Mouse (Mus musculus): ENCODE data around the gene Zfp260. TPM values are rescaled to one million over a fixed set of nuclear protein-coding genes. Genes with fewer than 3 reads are reported as not detected.

Gene Zfp260
- polyA plus RNA-seq, 1 experiment from 2014 or later, result 12.7 TPM

DNA sequence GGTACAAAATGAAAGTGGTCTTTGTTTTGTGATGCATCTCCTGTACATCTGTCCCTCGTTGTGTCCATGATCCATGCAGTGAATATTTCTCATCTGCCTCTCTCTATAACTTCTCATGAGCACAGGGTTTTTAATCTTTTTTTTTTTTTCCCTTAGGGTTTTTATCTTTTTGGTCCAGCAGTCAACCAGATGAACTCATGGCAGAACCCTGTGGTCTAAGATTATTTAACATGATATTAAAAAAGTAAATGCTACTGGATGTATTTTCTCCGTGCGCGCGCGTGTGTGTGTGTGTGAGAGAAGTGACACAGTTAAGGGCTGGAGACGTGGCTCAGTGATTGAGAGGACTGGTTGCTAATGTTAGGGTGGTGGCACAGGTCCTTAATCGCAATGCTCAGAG lies 35.3 kb downstream of the Zfp260 start:
- Histone ChIP-seq H3K36me3 (peaks cover 47% of the 10 kb centered on the region), H3K4me1 (replicated peaks) (no peaks in the 10 kb centered on the region), H3K4me3 (replicated peaks) (no peak overlapping the region), H3K27me3 (no peaks in the 10 kb centered on the region), H3K9ac (no peak overlapping the region), H3K27ac (no peak overlapping the region), H3K4me2 (no peak overlapping the region), H3K9me3 (replicated peaks) (peaks cover 7% of the 10 kb centered on the region; the same call in 1 of the 2 replicates)
- no peak for ATAC-seq (ENCODE audit: low read depth)
- 78% methylated on average over 8 of the region's 8 CpGs for WGBS (ENCODE audit: insufficient replicate concordance)
- DNase-seq, result no peak

DNA sequence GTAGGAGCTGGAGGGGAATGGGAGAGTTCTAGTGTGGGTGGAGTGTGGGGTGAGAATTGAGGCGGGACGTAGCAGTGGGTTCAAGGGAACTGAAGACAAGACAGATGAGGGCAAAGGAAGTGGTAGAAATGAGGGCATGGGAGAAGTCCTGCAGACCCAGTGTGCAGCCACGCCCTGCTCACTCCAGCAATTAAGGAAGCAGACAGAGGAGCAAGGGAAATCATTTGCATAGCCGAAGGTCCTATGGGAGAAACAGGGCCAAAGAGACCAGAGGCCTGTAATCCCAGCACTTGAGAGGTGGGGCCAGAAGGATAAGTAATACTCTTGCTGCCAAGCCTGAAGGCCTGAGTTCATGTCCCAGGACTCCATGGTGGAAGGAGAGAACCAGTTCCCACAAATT lies 37.8 kb downstream of the Zfp260 start:
- Histone ChIP-seq H3K27me3 (no peaks in the 10 kb centered on the region), H3K4me3 (replicated peaks) (no peak overlapping the region), H3K4me1 (replicated peaks) (no peaks in the 10 kb centered on the region), H3K9ac (no peak overlapping the region), H3K27ac (no peak overlapping the region), H3K4me2 (no peak overlapping the region), H3K9me3 (replicated peaks) (peaks cover 7% of the 10 kb centered on the region; the same call in 1 of the 2 replicates), H3K36me3 (peaks cover 38% of the 10 kb centered on the region)
- no peak for ATAC-seq (ENCODE audit: low read depth)
- WGBS (ENCODE audit: insufficient replicate concordance), result 81% methylated on average over 4 of the region's 4 CpGs
- DNase-seq, result no peak

DNA sequence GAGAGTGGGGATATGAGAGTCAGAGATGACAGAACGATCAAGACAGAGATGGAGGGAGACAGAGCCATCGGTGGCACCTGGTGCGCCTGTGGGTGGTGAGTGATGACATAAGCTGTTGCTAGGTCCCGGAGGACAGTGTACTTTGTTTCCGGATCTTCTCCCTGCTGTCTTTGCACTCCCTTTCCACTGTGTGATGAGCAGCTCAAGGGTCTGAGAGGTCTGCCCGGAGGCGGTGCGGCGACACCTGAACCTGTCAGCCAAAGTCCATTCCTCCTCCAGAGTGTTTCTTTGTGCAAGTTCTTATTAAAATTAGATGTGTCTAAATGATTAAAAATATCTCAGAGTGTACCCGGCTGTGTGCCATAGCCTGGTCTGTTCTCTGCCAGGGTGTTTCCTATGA lies 42.2 kb downstream of the Zfp260 start:
- no peak overlapping the region for H3K9ac ChIP-seq
- DNase-seq (no peak), ATAC-seq (ENCODE audit: low read depth) (no peak)
- WGBS (ENCODE audit: insufficient replicate concordance), result 85% methylated on average over 10 of the region's 10 CpGs
- H3K9me3 ChIP-seq (replicated peaks), result peaks cover 7% of the 10 kb centered on the region; the same call in 1 of the 2 replicates
- peaks cover 24% of the 10 kb centered on the region for H3K36me3 ChIP-seq
- H3K27me3 ChIP-seq, result no peaks in the 10 kb centered on the region
- no peak overlapping the region for H3K4me2 ChIP-seq
- H3K4me3 ChIP-seq (replicated peaks), result no peak overlapping the region
- H3K4me1 ChIP-seq (replicated peaks), result no peaks in the 10 kb centered on the region
- H3K27ac ChIP-seq, result no peak overlapping the region

DNA sequence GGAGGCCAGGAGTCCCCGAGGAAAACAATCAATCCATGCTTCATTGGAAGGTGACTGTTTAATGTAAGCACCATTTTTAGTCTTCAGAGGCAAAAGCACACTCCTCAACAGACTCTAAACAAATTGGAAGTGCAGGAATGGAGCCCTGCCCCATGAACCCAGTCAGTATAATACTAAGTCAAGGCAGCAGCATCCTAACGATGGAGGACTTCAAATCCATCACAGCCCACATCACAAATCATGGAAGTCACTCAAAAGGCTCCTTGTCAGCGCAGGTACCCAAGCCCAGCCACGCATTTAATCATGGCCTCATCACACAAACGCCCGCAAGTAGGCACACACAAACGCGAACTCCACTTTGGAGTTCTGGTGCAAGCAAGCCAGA lies 48.6 kb downstream of the Zfp260 start:
- H3K4me1 ChIP-seq (replicated peaks), result no peaks in the 10 kb centered on the region
- H3K4me2 ChIP-seq, result peak overlapping the region; percentile 63
- ATAC-seq (ENCODE audit: low read depth) (no peak), DNase-seq (no peak)
- peak overlapping the region; percentile 52 for H3K4me3 ChIP-seq (replicated peaks)
- H3K27ac ChIP-seq, result no peak overlapping the region
- peaks cover 14% of the 10 kb centered on the region; the same call in 1 of the 2 replicates for H3K36me3 ChIP-seq
- H3K27me3 ChIP-seq, result no peaks in the 10 kb centered on the region
- 17% methylated on average over 8 of the region's 8 CpGs for WGBS (ENCODE audit: insufficient replicate concordance)
- no peak overlapping the region for H3K9ac ChIP-seq
- H3K9me3 ChIP-seq (replicated peaks), result no peaks in the 10 kb centered on the region

DNA sequence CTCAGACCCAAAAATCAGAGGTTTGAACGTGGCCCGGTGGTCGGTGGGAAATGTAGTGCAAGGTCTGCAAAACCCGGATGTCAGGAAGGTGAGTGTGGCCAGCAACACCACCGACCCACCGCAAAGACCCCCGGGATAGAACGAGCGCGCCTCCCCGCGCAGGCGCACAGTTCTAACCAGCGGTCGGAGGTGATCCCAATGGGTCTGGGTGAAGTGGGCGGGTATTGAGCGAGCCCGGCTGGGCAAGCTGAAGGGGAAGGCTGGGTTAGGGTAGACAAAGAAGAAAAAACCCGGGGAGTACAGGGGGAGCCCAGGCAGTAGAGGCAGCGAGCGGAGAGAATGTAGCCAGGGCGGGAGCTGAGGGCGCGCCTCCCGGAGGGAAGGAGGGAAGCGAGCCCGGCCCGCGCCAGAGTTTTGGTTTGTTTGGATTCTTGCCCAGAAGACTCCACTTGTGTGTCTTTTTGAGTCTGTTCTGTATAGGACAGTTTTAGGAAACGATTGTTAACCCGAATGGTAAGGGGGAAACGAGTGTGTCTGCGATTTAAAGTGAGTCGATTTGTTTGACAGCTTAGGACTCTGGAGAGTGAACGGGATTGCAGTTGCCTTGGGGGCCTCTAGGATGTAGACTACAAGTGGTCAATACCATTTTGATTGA lies 49.1 kb downstream of the Zfp260 start:
- H3K4me2 ChIP-seq, result peak overlapping the region; percentile 63
- ATAC-seq (ENCODE audit: low read depth) (peak; percentile 70), DNase-seq (peak; percentile 31)
- H3K4me3 ChIP-seq (replicated peaks), result peak overlapping the region; percentile 52
- H3K36me3 ChIP-seq, result peaks cover 19% of the 10 kb centered on the region
- H3K4me1 ChIP-seq (replicated peaks), result no peaks in the 10 kb centered on the region
- H3K27me3 ChIP-seq, result no peaks in the 10 kb centered on the region
- H3K9ac ChIP-seq, result peak overlapping the region; percentile 55; the same call in 1 of the 2 replicates
- H3K27ac ChIP-seq, result no peak overlapping the region
- WGBS (ENCODE audit: insufficient replicate concordance), result 5% methylated on average over 35 of the region's 35 CpGs
- H3K9me3 ChIP-seq (replicated peaks), result no peaks in the 10 kb centered on the region

DNA sequence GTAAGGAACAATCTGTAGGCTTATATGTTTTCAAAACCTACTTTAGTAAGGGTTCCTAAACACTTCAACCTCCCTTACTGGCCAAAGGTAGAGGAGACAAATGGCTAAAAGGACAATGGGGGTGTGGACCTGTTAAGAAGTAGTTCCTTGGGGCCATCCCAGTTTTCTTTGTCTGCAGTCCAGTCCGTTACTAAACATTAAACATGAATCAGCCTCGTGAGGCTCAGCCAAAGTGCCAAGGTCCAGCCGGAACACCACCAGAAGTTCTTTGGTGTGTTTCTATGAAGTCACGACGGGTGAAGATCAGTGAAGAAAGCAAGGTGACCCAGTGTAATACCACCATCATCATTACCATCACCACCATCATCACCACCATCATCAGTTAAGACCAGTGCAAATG lies 52.4 kb downstream of the Zfp260 start:
- Histone ChIP-seq H3K36me3 (peaks cover 45% of the 10 kb centered on the region), H3K9ac (no peak overlapping the region), H3K4me3 (replicated peaks) (no peak overlapping the region), H3K27ac (no peak overlapping the region), H3K9me3 (replicated peaks) (peaks cover 20% of the 10 kb centered on the region), H3K4me1 (replicated peaks) (no peaks in the 10 kb centered on the region), H3K27me3 (no peaks in the 10 kb centered on the region), H3K4me2 (no peak overlapping the region)
- no peak for DNase-seq
- 86% methylated on average over 5 of the region's 5 CpGs for WGBS (ENCODE audit: insufficient replicate concordance)
- ATAC-seq (ENCODE audit: low read depth), result no peak

DNA sequence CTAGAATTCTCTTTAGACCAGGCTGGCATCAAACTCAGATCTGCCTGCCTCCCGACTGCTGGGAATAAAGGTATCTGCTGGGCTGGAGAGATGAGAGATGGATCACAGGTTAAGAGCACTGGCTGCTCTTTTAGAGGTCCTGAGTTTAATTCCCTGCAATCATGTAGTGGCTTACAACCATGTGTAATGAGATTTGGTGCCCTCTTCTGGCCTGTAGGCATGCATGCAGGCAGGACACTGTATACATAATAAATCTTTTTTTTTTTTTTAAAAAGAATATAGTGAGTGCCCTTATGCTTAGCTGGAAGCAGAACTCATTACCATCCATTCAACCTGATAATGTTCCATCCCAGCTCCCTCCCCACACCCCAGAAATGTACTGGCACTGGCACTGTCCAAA lies 59.5 kb downstream of the Zfp260 start:
- Histone ChIP-seq H3K9ac (no peak overlapping the region), H3K27me3 (no peaks in the 10 kb centered on the region), H3K4me3 (replicated peaks) (no peak overlapping the region), H3K4me1 (replicated peaks) (no peaks in the 10 kb centered on the region), H3K27ac (no peak overlapping the region), H3K9me3 (replicated peaks) (peaks cover 61% of the 10 kb centered on the region), H3K4me2 (no peak overlapping the region), H3K36me3 (peaks cover 85% of the 10 kb centered on the region)
- 79% methylated on average over 1 of the region's 1 CpGs for WGBS (ENCODE audit: insufficient replicate concordance)
- DNase-seq (no peak), ATAC-seq (ENCODE audit: low read depth) (no peak)

DNA sequence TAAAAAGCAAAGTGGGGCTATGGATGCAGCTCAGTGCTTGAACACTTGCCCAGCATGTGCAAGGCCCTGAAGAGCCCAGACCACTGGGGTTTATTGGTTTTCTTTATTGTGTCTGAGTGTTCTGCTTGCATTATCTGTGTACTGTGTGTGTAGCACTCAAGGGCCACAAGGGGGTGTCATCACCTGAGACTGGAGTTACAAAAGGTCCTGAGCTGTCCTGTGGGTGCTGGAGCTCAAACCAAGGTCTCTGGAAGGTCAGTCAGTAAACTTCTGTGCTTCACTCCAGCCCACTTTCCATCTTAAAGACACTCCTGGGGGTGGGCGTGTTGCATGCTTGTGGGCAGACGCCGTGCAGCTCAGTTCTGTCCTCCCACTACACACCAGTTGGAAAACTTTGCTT lies 60.9 kb downstream of the Zfp260 start:
- Histone ChIP-seq H3K4me2 (no peak overlapping the region), H3K27me3 (no peaks in the 10 kb centered on the region), H3K27ac (no peak overlapping the region), H3K9ac (no peak overlapping the region), H3K36me3 (peaks cover 83% of the 10 kb centered on the region), H3K9me3 (replicated peaks) (peaks cover 57% of the 10 kb centered on the region), H3K4me3 (replicated peaks) (no peak overlapping the region), H3K4me1 (replicated peaks) (no peaks in the 10 kb centered on the region)
- WGBS (ENCODE audit: insufficient replicate concordance), result 93% methylated on average over 3 of the region's 3 CpGs
- DNase-seq (no peak), ATAC-seq (ENCODE audit: low read depth) (no peak)

Small RNA genes within 50 kb of the gene (microRNA-seq; reads per million reads assigned to microRNA genes)
- not detected for gene Gm23368

Other genes starting within 250 kb of the Zfp260 start
- gene Zfp940, start 241.1 kb upstream of the Zfp260 start, polyA plus RNA-seq (2015; fragmentation: Nextera tagmentation; extraction: Ambion mirVana), result 1.1 and 1.5 TPM in 2 replicates
- 1.3 and 1.4 TPM in 2 replicates for gene Zfp420, start 234.8 kb upstream of the Zfp260 start, polyA plus RNA-seq (2015; fragmentation: Nextera tagmentation; extraction: Ambion mirVana)
- gene Zfp27, start 188.2 kb upstream of the Zfp260 start, polyA plus RNA-seq (2015; fragmentation: Nextera tagmentation; extraction: Ambion mirVana), result 1.9 and 2.3 TPM in 2 replicates
- gene Zfp383, start 186.6 kb upstream of the Zfp260 start, polyA plus RNA-seq (2015; fragmentation: Nextera tagmentation; extraction: Ambion mirVana), result 0.58 TPM in 2 replicates
- gene Zfp74, start 140.7 kb upstream of the Zfp260 start, polyA plus RNA-seq (2015; fragmentation: Nextera tagmentation; extraction: Ambion mirVana), result 2.0 and 2.6 TPM in 2 replicates
- 8.5 and 10.9 TPM in 2 replicates for gene Zfp568, start 110.8 kb upstream of the Zfp260 start, polyA plus RNA-seq (2015; fragmentation: Nextera tagmentation; extraction: Ambion mirVana)
- 0.29 and 0.41 TPM in 2 replicates for gene Zfp14, start 43.4 kb upstream of the Zfp260 start, polyA plus RNA-seq (2015; fragmentation: Nextera tagmentation; extraction: Ambion mirVana)
- gene Zfp82, start 21.9 kb upstream of the Zfp260 start, polyA plus RNA-seq (2015; fragmentation: Nextera tagmentation; extraction: Ambion mirVana), result 1.7 and 2.1 TPM in 2 replicates
- 0.44 TPM in 1 of 2 replicates, not detected in the other for gene Gm26920, start 4.4 kb upstream of the Zfp260 start, polyA plus RNA-seq (2015; fragmentation: Nextera tagmentation; extraction: Ambion mirVana)
- 2.0 and 2.5 TPM in 2 replicates for gene Zfp566, start 4.2 kb upstream of the Zfp260 start, polyA plus RNA-seq (2015; fragmentation: Nextera tagmentation; extraction: Ambion mirVana)
- gene Zfp382, start 27.2 kb downstream of the Zfp260 start, polyA plus RNA-seq (2015; fragmentation: Nextera tagmentation; extraction: Ambion mirVana), result 1.6 and 2.1 TPM in 2 replicates
- gene Zfp146, start 75.0 kb downstream of the Zfp260 start, polyA plus RNA-seq (2015; fragmentation: Nextera tagmentation; extraction: Ambion mirVana), result 4.8 and 6.2 TPM in 2 replicates
- 4.2 and 4.8 TPM in 2 replicates for gene Cox7a1, start 89.4 kb downstream of the Zfp260 start, polyA plus RNA-seq (2015; fragmentation: Nextera tagmentation; extraction: Ambion mirVana)
- gene Capns1, start 104.0 kb downstream of the Zfp260 start, polyA plus RNA-seq (2015; fragmentation: Nextera tagmentation; extraction: Ambion mirVana), result 39.0 and 40.8 TPM in 2 replicates
- 67.1 and 70.0 TPM in 2 replicates for gene Polr2i, start 137.2 kb downstream of the Zfp260 start, polyA plus RNA-seq (2015; fragmentation: Nextera tagmentation; extraction: Ambion mirVana)
- gene Tbcb, start 137.5 kb downstream of the Zfp260 start, polyA plus RNA-seq (2015; fragmentation: Nextera tagmentation; extraction: Ambion mirVana), result 62.1 and 63.7 TPM in 2 replicates
- not detected in 2 replicates for gene Ovol3, start 140.9 kb downstream of the Zfp260 start, polyA plus RNA-seq (2015; fragmentation: Nextera tagmentation; extraction: Ambion mirVana)
- gene Thap8, start 185.3 kb downstream of the Zfp260 start, polyA plus RNA-seq (2015; fragmentation: Nextera tagmentation; extraction: Ambion mirVana), result 0.13 TPM in 1 of 2 replicates, not detected in the other
- 7.0 and 8.1 TPM in 2 replicates for gene Wdr62, start 185.6 kb downstream of the Zfp260 start, polyA plus RNA-seq (2015; fragmentation: Nextera tagmentation; extraction: Ambion mirVana)
- 1.4 and 1.7 TPM in 2 replicates for gene Clip3, start 197.0 kb downstream of the Zfp260 start, polyA plus RNA-seq (2015; fragmentation: Nextera tagmentation; extraction: Ambion mirVana)
- gene Alkbh6, start 213.9 kb downstream of the Zfp260 start, polyA plus RNA-seq (2015; fragmentation: Nextera tagmentation; extraction: Ambion mirVana), result 17.2 and 18.9 TPM in 2 replicates
- gene Syne4, start 220.0 kb downstream of the Zfp260 start, polyA plus RNA-seq (2015; fragmentation: Nextera tagmentation; extraction: Ambion mirVana), result 6.1 and 8.8 TPM in 2 replicates
- 1.3 and 1.8 TPM in 2 replicates for gene E130208F15Rik, start 227.0 kb downstream of the Zfp260 start, polyA plus RNA-seq (2015; fragmentation: Nextera tagmentation; extraction: Ambion mirVana)
- gene Sdhaf1, start 229.1 kb downstream of the Zfp260 start, polyA plus RNA-seq (2015; fragmentation: Nextera tagmentation; extraction: Ambion mirVana), result 6.4 and 6.6 TPM in 2 replicates